11 mouse cellular contexts compared by ENCODE assay signal in genomic region chr2:35854877-35855276, GRCm38 (mm10).
DNase-seq lines count a peak whose midpoint lies in the region; ATAC-seq and TF ChIP-seq lines count a peak whose summit lies in the region.
"Had no signal": no experiment of that assay in that cellular context is flagged by ENCODE, and none has a peak within 500 bp of the region (broad histone marks: within the 10 kb centered on the region; RNA-seq: fewer than 3 reads in every experiment).

No protein-coding gene starts in this region.

- no peak overlapping the region for H3K27ac ChIP-seq in hindbrain, postnatal 0 days
- H3K27ac ChIP-seq in hindbrain, embryonic 16.5 days (ENCODE audit: low read depth, low read length), result no peak overlapping the region
- no peak overlapping the region for H3K27ac ChIP-seq in thymus, adult 2 months (ENCODE audit: control insufficient read depth, insufficient read depth, low read length)
- no peak overlapping the region for H3K27ac ChIP-seq in forebrain, embryonic 10.5 days
- H3K27ac ChIP-seq: forebrain, embryonic 12.5 days had no signal

- H3K9ac ChIP-seq in hindbrain, postnatal 0 days (replicated peaks; ENCODE audit: low read length), result no peak overlapping the region
- H3K9ac ChIP-seq in hindbrain, embryonic 16.5 days (ENCODE audit: low read depth, low read length), result no peak overlapping the region
- H3K9ac ChIP-seq: forebrain, embryonic 12.5 days had no signal

- no peaks in the 10 kb centered on the region for H3K36me3 ChIP-seq in hindbrain, postnatal 0 days (ENCODE audit: insufficient read depth, low read length)
- no peaks in the 10 kb centered on the region for H3K36me3 ChIP-seq in hindbrain, embryonic 16.5 days (ENCODE audit: control insufficient read depth, insufficient read depth, low read length)
- no peaks in the 10 kb centered on the region for H3K36me3 ChIP-seq in thymus, adult 2 months (ENCODE audit: control insufficient read depth, insufficient read depth, low read length)
- H3K36me3 ChIP-seq in forebrain, embryonic 10.5 days (replicated peaks), result no peaks in the 10 kb centered on the region
- H3K36me3 ChIP-seq: forebrain, embryonic 12.5 days had no signal

- H3K4me1 ChIP-seq in hindbrain, postnatal 0 days (ENCODE audit: insufficient read depth, low read length), result no peaks in the 10 kb centered on the region
- H3K4me1 ChIP-seq in hindbrain, embryonic 16.5 days (ENCODE audit: control insufficient read depth, insufficient read depth, low read depth, low read length), result peaks cover 3% of the 10 kb centered on the region
- H3K4me1 ChIP-seq in thymus, adult 2 months (replicated peaks; ENCODE audit: control insufficient read depth, insufficient read depth, low read length), result no peaks in the 10 kb centered on the region
- peaks cover 43% of the 10 kb centered on the region for H3K4me1 ChIP-seq in forebrain, embryonic 10.5 days

- H3K4me3 ChIP-seq in hindbrain, postnatal 0 days (ENCODE audit: low read length), result no peak overlapping the region
- no peak overlapping the region for H3K4me3 ChIP-seq in hindbrain, embryonic 16.5 days (ENCODE audit: low read length)
- no peak overlapping the region for H3K4me3 ChIP-seq in thymus, adult 2 months (ENCODE audit: control insufficient read depth, insufficient read depth, low read length)
- no peak overlapping the region for H3K4me3 ChIP-seq in forebrain, embryonic 10.5 days
- H3K4me3 ChIP-seq: forebrain, embryonic 12.5 days had no signal

- no peak for ATAC-seq in hindbrain, postnatal 0 days
- no peak for ATAC-seq in hindbrain, embryonic 16.5 days
- no peak for ATAC-seq in frontal cortex, adult (ENCODE audit: low TSS enrichment)

- DNase-seq in hindbrain, postnatal 0 days (ENCODE audit: low spot score), result no peak
- DNase-seq in thymus, adult 2 months, result peak; percentile 50
- DNase-seq in thymus, adult 18-20 months, result no peak
- DNase-seq in induced T-regulatory cell, adult 2 months (ENCODE audit: low read depth), result peak; percentile 9
- DNase-seq in forebrain, embryonic 10.5 days (ENCODE audit: extremely low spot score, low spot score), result no peak
- DNase-seq in urinary bladder, adult 2 months (ENCODE audit: low spot score), result no peak
- DNase-seq: adrenal gland, postnatal 10 days; cerebellum, postnatal 14 days had no signal

- peak; percentile 34 for TF ChIP-seq CTCF in hindbrain, postnatal 0 days (IDR thresholded peaks at IDR 0.05; ENCODE audit: low read depth)
- TF ChIP-seq CTCF in thymus, adult 2 months (IDR thresholded peaks at IDR 0.05; ENCODE audit: borderline replicate concordance, control insufficient read depth, extremely low read depth, insufficient read depth, low read length, poor library complexity), result no peak

- H3K27me3 ChIP-seq in hindbrain, postnatal 0 days (ENCODE audit: insufficient read depth, low read length), result no peaks in the 10 kb centered on the region
- no peaks in the 10 kb centered on the region for H3K27me3 ChIP-seq in hindbrain, embryonic 16.5 days (replicated peaks; ENCODE audit: control insufficient read depth, insufficient read depth, low read length)
- no peaks in the 10 kb centered on the region for H3K27me3 ChIP-seq in thymus, adult 2 months (ENCODE audit: control insufficient read depth, insufficient read depth, low read length)
- peaks cover 16% of the 10 kb centered on the region for H3K27me3 ChIP-seq in forebrain, embryonic 10.5 days (ENCODE audit: poor library complexity, severe bottlenecking)

- H3K4me2 ChIP-seq in hindbrain, postnatal 0 days (ENCODE audit: low read depth, low read length), result no peak overlapping the region
- H3K4me2 ChIP-seq in hindbrain, embryonic 16.5 days (ENCODE audit: low read length), result no peak overlapping the region
- H3K4me2 ChIP-seq: forebrain, embryonic 12.5 days had no signal

- no peak for TF ChIP-seq POLR2A in thymus, adult 2 months (IDR thresholded peaks at IDR 0.05; ENCODE audit: control insufficient read depth, extremely low read depth, insufficient read depth, low read length, poor library complexity)

- WGBS in hindbrain, postnatal 0 days, result 42% methylated on average over 5 of the region's 5 CpGs
- WGBS in hindbrain, embryonic 16.5 days, result 38% methylated on average over 5 of the region's 5 CpGs
- 44% methylated on average over 5 of the region's 5 CpGs for WGBS in thymus, adult 2 months
- WGBS in forebrain, embryonic 10.5 days, result 35% methylated on average over 5 of the region's 5 CpGs

- H3K9me3 ChIP-seq in hindbrain, postnatal 0 days (ENCODE audit: low read length), result no peaks in the 10 kb centered on the region
- no peaks in the 10 kb centered on the region for H3K9me3 ChIP-seq in hindbrain, embryonic 16.5 days (ENCODE audit: control insufficient read depth, low read length)
- no peaks in the 10 kb centered on the region for H3K9me3 ChIP-seq in forebrain, embryonic 10.5 days
- H3K9me3 ChIP-seq: forebrain, embryonic 12.5 days had no signal

Comparison
In these comparisons a context has a peak if more than half of its experiments do, and no peak if none do; other contexts are left out.
1. DNase-seq: peak in thymus, adult 2 months (single experiment) and induced T-regulatory cell, adult 2 months (single experiment); none in hindbrain, postnatal 0 days (single experiment), thymus, adult 18-20 months (0 of 2), forebrain, embryonic 10.5 days (single experiment) and urinary bladder, adult 2 months (single experiment).